Mouse (Mus musculus): Measurements from ENCODE around the gene 9530068E07Rik.

The 9530068E07Rik gene

GRCm38 (mm10) chr11:52366358-52366757 lies 29.9 kb upstream of the 9530068E07Rik start:
- ChIA-PET CTCF (interaction anchor here in 3 of 4 experiments (0.6 to 2.4 kb wide), 5 partner anchors 8 to 23 kb away, joined by 4 to 9 read pairs (median 5); no protein-coding TSS in a partner anchor), POLR2A (interaction anchor here (0.6 to 18.5 kb wide), 13 partner anchors 4 to 141 kb away, joined by 3 to 320 read pairs (median 6); partner anchors contain the start of genes Vdac1 (in 2 of the 4) and 9530068E07Rik (in 1 of the 4))

- ChIA-PET POLR2A (interaction anchor here (0.6 to 18.5 kb wide), 30 partner anchors 5 to 896 kb away, joined by 3 to 320 read pairs (median 4); partner anchors contain the start of genes Vdac1 (in 4 of the 4) and 9530068E07Rik (in 2 of the 4)), CTCF (interaction anchor here (0.6 to 2.5 kb wide), 12 partner anchors 8 to 548 kb away, joined by 3 to 13 read pairs (median 5); partner anchors contain the start of gene Vdac1 (in 1 of the 4))
Observed at GRCm38 (mm10) chr11:52368176-52368985, 27.8 kb upstream of the 9530068E07Rik start.

GRCm38 (mm10) chr11:52369252-52370134 lies 26.7 kb upstream of the 9530068E07Rik start:
- POLR2A ChIA-PET = interaction anchor here (0.6 to 18.5 kb wide), 33 partner anchors 4 to 906 kb away, joined by 3 to 320 read pairs (median 4); partner anchors contain the start of gene Vdac1 (in 4 of the 4)
- CTCF ChIA-PET = interaction anchor here in 3 of 4 experiments (0.6 to 3.3 kb wide), 19 partner anchors 9 to 550 kb away, joined by 3 to 16 read pairs (median 4); partner anchors contain the start of gene Vdac1 (in 1 of the 3)

- POLR2A ChIA-PET = interaction anchor here in 3 of 4 experiments (0.6 to 18.5 kb wide), 19 partner anchors 4 to 520 kb away, joined by 3 to 320 read pairs (median 5); partner anchors contain the start of gene Vdac1 (in 3 of the 3)
- CTCF ChIA-PET = interaction anchor here in 2 of 4 experiments (0.6 to 3.3 kb wide), 12 partner anchors 10 to 455 kb away, joined by 3 to 16 read pairs (median 6); partner anchors contain the start of gene Vdac1 (in 1 of the 2)
Observed at GRCm38 (mm10) chr11:52370135-52370452, 26.1 kb upstream of the 9530068E07Rik start.

GRCm38 (mm10) chr11:52370538-52370937 lies 25.7 kb upstream of the 9530068E07Rik start:
- POLR2A ChIA-PET = interaction anchor here (0.6 to 18.5 kb wide), 18 partner anchors 3 to 521 kb away, joined by 3 to 320 read pairs (median 6); partner anchors contain the start of gene Vdac1 (in 3 of the 4)

GRCm38 (mm10) chr11:52373841-52374240 lies 22.4 kb upstream of the 9530068E07Rik start:
- ChIA-PET POLR2A (interaction anchor here (0.5 to 16.0 kb wide), 46 partner anchors 8 to 826 kb away, joined by 3 to 320 read pairs (median 4); partner anchors contain the start of genes Vdac1 (in 4 of the 4), 9530068E07Rik (in 2 of the 4) and Tcf7 (in 1 of the 4)), CTCF (interaction anchor here (0.5 to 5.9 kb wide), 81 partner anchors 8 to 1252 kb away, joined by 3 to 69 read pairs (median 5); partner anchors contain the start of genes 9530068E07Rik (in 3 of the 4), Vdac1 (in 3 of the 4) and Tcf7 (in 2 of the 4))

More at GRCm38 (mm10) chr11:52370538-52370937, 25.7 kb upstream of the 9530068E07Rik start:
- CTCF ChIA-PET = interaction anchor here (0.7 to 5.9 kb wide), 10 partner anchors 10 to 143 kb away, joined by 3 to 69 read pairs (median 4); partner anchors contain the start of gene Vdac1 (in 1 of the 4)

GRCm38 (mm10) chr11:52374340-52374739 lies 21.9 kb upstream of the 9530068E07Rik start:
- ChIA-PET POLR2A (interaction anchor here (0.6 to 16.0 kb wide), 49 partner anchors 8 to 919 kb away, joined by 3 to 320 read pairs (median 4); partner anchors contain the start of genes Vdac1 (in 4 of the 4), 9530068E07Rik (in 2 of the 4) and Tcf7 (in 1 of the 4)), CTCF (interaction anchor here (0.5 to 5.9 kb wide), 86 partner anchors 9 to 1252 kb away, joined by 3 to 69 read pairs (median 4); partner anchors contain the start of genes 9530068E07Rik (in 3 of the 4), Vdac1 (in 3 of the 4) and Tcf7 (in 2 of the 4))

- ChIA-PET CTCF (interaction anchor here (0.6 to 4.3 kb wide), 9 partner anchors 8 to 1790 kb away, joined by 3 to 56 read pairs (median 4); partner anchors contain the start of gene 9530068E07Rik (in 1 of the 4)), POLR2A (interaction anchor here (0.7 to 16.0 kb wide), 6 partner anchors 7 to 37 kb away, joined by 3 to 320 read pairs (median 26); partner anchors contain the start of gene Vdac1 (in 2 of the 4))
Observed at GRCm38 (mm10) chr11:52377579-52377978, 18.6 kb upstream of the 9530068E07Rik start.

GRCm38 (mm10) chr11:52379241-52379640 lies 17.0 kb upstream of the 9530068E07Rik start:
- POLR2A ChIA-PET = interaction anchor here in 3 of 4 experiments (0.5 to 16.0 kb wide), 5 partner anchors 10 to 33 kb away, joined by 3 to 320 read pairs (median 4); partner anchors contain the start of gene Vdac1 (in 2 of the 3)
- CTCF ChIA-PET = no interaction called here

GRCm38 (mm10) chr11:52383741-52384140 lies 12.5 kb upstream of the 9530068E07Rik start:
- ChIA-PET CTCF (interaction anchor here (0.5 to 3.9 kb wide), 19 partner anchors 8 to 1638 kb away, joined by 3 to 69 read pairs (median 7); partner anchors contain the start of genes Vdac1 (in 2 of the 4) and 9530068E07Rik (in 1 of the 4)), POLR2A (interaction anchor here in 3 of 4 experiments (0.7 to 11.1 kb wide), 19 partner anchors 8 to 164 kb away, joined by 3 to 148 read pairs (median 4); partner anchors contain the start of genes 9530068E07Rik (in 2 of the 3) and Vdac1 (in 2 of the 3))

GRCm38 (mm10) chr11:52384667-52385066 lies 11.6 kb upstream of the 9530068E07Rik start:
- ChIA-PET POLR2A (interaction anchor here (0.6 to 11.1 kb wide), 32 partner anchors 9 to 165 kb away, joined by 3 to 148 read pairs (median 4); partner anchors contain the start of genes 9530068E07Rik (in 3 of the 4) and Vdac1 (in 3 of the 4)), CTCF (interaction anchor here (0.6 to 3.9 kb wide), 63 partner anchors 8 to 899 kb away, joined by 3 to 69 read pairs (median 4); partner anchors contain the start of genes 9530068E07Rik (in 4 of the 4), Vdac1 (in 3 of the 4), Sar1b (in 1 of the 4) and Sec24a (in 1 of the 4))

- POLR2A ChIA-PET = interaction anchor here (0.5 to 11.1 kb wide), 10 partner anchors 9 to 192 kb away, joined by 3 to 148 read pairs (median 8); partner anchors contain the start of genes 9530068E07Rik (in 2 of the 4) and Vdac1 (in 2 of the 4)
- CTCF ChIA-PET = interaction anchor here (1.0 to 3.9 kb wide), 6 partner anchors 9 to 40 kb away, joined by 3 to 56 read pairs (median 9); partner anchors contain the start of gene 9530068E07Rik (in 1 of the 4)
Observed at GRCm38 (mm10) chr11:52386892-52387291, 9.3 kb upstream of the 9530068E07Rik start.

- ChIA-PET CTCF (interaction anchor here (0.8 to 1.8 kb wide), 7 partner anchors 10 to 45 kb away, joined by 3 to 12 read pairs (median 5); no protein-coding TSS in a partner anchor), POLR2A (interaction anchor here (0.5 to 11.1 kb wide), 12 partner anchors 9 to 386 kb away, joined by 3 to 148 read pairs (median 6); partner anchors contain the start of gene Vdac1 (in 3 of the 4))
Observed at GRCm38 (mm10) chr11:52388150-52388549, 8.1 kb upstream of the 9530068E07Rik start.

- POLR2A ChIA-PET = interaction anchor here (0.6 to 11.1 kb wide), 14 partner anchors 8 to 121 kb away, joined by 3 to 148 read pairs (median 4); partner anchors contain the start of gene Vdac1 (in 3 of the 4)
- CTCF ChIA-PET = interaction anchor here (0.6 to 1.8 kb wide), 7 partner anchors 11 to 928 kb away, joined by 3 to 12 read pairs (median 5); no protein-coding TSS in a partner anchor
Observed at GRCm38 (mm10) chr11:52388979-52389378, 7.2 kb upstream of the 9530068E07Rik start.

GRCm38 (mm10) chr11:52389933-52390332 lies 6.3 kb upstream of the 9530068E07Rik start:
- ChIA-PET POLR2A (interaction anchor here (0.6 to 11.1 kb wide), 17 partner anchors 8 to 827 kb away, joined by 3 to 148 read pairs (median 5); partner anchors contain the start of gene Vdac1 (in 3 of the 4)), CTCF (interaction anchor here in 3 of 4 experiments (1.2 to 1.8 kb wide), 3 partner anchors 15 to 16 kb away, joined by 3 to 5 read pairs (median 4); no protein-coding TSS in a partner anchor)

- ChIA-PET POLR2A (interaction anchor here in 3 of 4 experiments (1.1 to 4.5 kb wide), 8 partner anchors 9 to 109 kb away, joined by 3 to 31 read pairs (median 10); partner anchors contain the start of gene Vdac1 (in 1 of the 3)), CTCF (interaction anchor here (0.6 to 2.7 kb wide), 12 partner anchors 9 to 620 kb away, joined by 3 to 24 read pairs (median 4); no protein-coding TSS in a partner anchor)
Observed at GRCm38 (mm10) chr11:52394494-52394893, 1.7 kb upstream of the 9530068E07Rik start.

Measured in embryonic stem cell, embryonic (primary cell).